ENCODE assay signal across 30 mouse cellular contexts in the genomic region with DNA sequence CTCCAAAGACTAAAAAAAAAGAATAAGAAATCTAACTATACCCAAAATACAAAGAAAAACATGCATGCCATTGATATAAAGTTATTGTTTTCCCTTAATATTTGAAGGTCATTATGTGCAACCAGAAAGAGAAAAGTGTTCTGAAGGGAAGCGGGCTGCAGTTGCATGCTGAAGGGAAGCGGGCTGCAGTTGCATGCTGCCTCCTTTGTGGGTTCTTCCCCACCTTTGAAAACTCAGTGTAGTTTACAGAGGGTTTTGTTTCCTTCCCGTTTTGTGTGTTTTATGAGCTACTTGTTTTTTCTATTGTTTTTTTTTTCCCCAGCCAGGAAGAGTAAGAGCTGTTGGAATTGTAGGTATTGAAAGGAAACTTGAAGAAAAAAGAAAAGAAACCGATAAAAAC. TPM values are rescaled to one million over a fixed set of nuclear protein-coding genes. Genes with fewer than 3 reads are reported as not detected.
A peak's percentile ranks its signal among the peaks of the same experiment; 100 is the strongest.
DNase-seq lines count a peak whose midpoint lies in the region; ATAC-seq and TF ChIP-seq lines count a peak whose summit lies in the region.
"Had no signal": no experiment of that assay in that cellular context is flagged by ENCODE, and none has a peak within 500 bp of the region (broad histone marks: within the 10 kb centered on the region; RNA-seq: fewer than 3 reads in every experiment).

No protein-coding gene starts in this region.

- no peak for ATAC-seq in heart, postnatal 0 days (ENCODE audit: insufficient read depth, low read depth)
- peak; percentile 69 for ATAC-seq in megakaryocyte, adult 5-6 weeks (ENCODE audit: poor library complexity, severe bottlenecking)
- ATAC-seq: forebrain, embryonic 15.5 days; hindbrain, postnatal 0 days; intestine, embryonic 15.5 days; Patski had no signal

- DNase-seq in heart, adult 11 months: peak; percentile 28
- no peak for DNase-seq in heart, adult 18-20 months
- no peak for DNase-seq in heart, postnatal 0 days (ENCODE audit: low spot score)
- DNase-seq in heart, postnatal 25 days (ENCODE audit: low spot score): no peak
- DNase-seq in 416B (ENCODE audit: low read depth): peak; percentile 70
- DNase-seq in layer of hippocampus, postnatal 10 days (ENCODE audit: low spot score in 2 of 2): no peak
- DNase-seq: adrenal gland, postnatal 10 days; cerebellum, adult 8-10 months; cerebellum, postnatal 25 days; kidney, adult 9 months; kidney, postnatal 36 days; lung, postnatal 10 days; right cerebral cortex, adult 18-20 months; spleen, adult 18-20 months; thymus, adult 18-20 months; thymus, postnatal 36 days had no signal

- peak overlapping the region; percentile 69; the same call in 1 of the 2 replicates for H3K27ac ChIP-seq in heart, postnatal 0 days (ENCODE audit: low read depth)
- H3K27ac ChIP-seq: forebrain, embryonic 15.5 days; hindbrain, postnatal 0 days; intestine, embryonic 15.5 days; limb, embryonic 13.5 days; neural tube, embryonic 12.5 days; stomach, postnatal 0 days had no signal

- H3K36me3 ChIP-seq in heart, postnatal 0 days (replicated peaks; ENCODE audit: control insufficient read depth, insufficient read depth, low read length): peaks cover 56% of the 10 kb centered on the region

- no peak for TF ChIP-seq CTCF in heart, postnatal 0 days (IDR thresholded peaks at IDR 0.05; ENCODE audit: low read depth)

- no peak overlapping the region for H3K4me2 ChIP-seq in heart, postnatal 0 days (ENCODE audit: low read depth, low read length)
- H3K4me2 ChIP-seq: forebrain, embryonic 15.5 days; hindbrain, embryonic 12.5 days; intestine, embryonic 15.5 days; limb, embryonic 13.5 days; liver, embryonic 11.5 days; midbrain, embryonic 12.5 days; neural tube, embryonic 12.5 days had no signal

- 69% methylated on average over 4 of the region's 4 CpGs for WGBS in heart, postnatal 0 days

- intact Hi-C loops in heart, postnatal 25 days (cut with DNase I): no loop called here

- peaks cover 5% of the 10 kb centered on the region; the same call in 1 of the 2 replicates for H3K4me1 ChIP-seq in heart, postnatal 0 days (ENCODE audit: control insufficient read depth, insufficient read depth)
- H3K4me1 ChIP-seq: forebrain, embryonic 15.5 days; hindbrain, embryonic 12.5 days; limb, embryonic 13.5 days; midbrain, embryonic 12.5 days; neural tube, embryonic 12.5 days had no signal

- no peaks in the 10 kb centered on the region for H3K27me3 ChIP-seq in heart, postnatal 0 days (ENCODE audit: control insufficient read depth, insufficient read depth, low read length)
- H3K27me3 ChIP-seq: forebrain, embryonic 15.5 days; hindbrain, embryonic 12.5 days; intestine, embryonic 15.5 days; limb, embryonic 13.5 days; midbrain, embryonic 12.5 days; neural tube, embryonic 12.5 days; Patski had no signal

- no peak overlapping the region for H3K4me3 ChIP-seq in heart, postnatal 0 days (ENCODE audit: low read depth, low read length)
- H3K4me3 ChIP-seq: forebrain, embryonic 15.5 days; hindbrain, embryonic 12.5 days; intestine, embryonic 15.5 days; layer of hippocampus, adult 2 months; limb, embryonic 13.5 days; midbrain, embryonic 12.5 days; myocyte; neural tube, embryonic 12.5 days had no signal

- H3K9me3 ChIP-seq in heart, postnatal 0 days (replicated peaks; ENCODE audit: control insufficient read depth, low read length): no peaks in the 10 kb centered on the region
- H3K9me3 ChIP-seq: forebrain, embryonic 15.5 days; hindbrain, embryonic 12.5 days; intestine, embryonic 15.5 days; limb, embryonic 13.5 days; midbrain, embryonic 12.5 days; neural tube, embryonic 12.5 days had no signal

- TF ChIP-seq EP300 in heart, postnatal 0 days (IDR thresholded peaks at IDR 0.05; ENCODE audit: low read depth): no peak

- no peak overlapping the region for H3K9ac ChIP-seq in heart, postnatal 0 days (replicated peaks; ENCODE audit: low read depth, low read length)
- H3K9ac ChIP-seq: forebrain, embryonic 15.5 days; hindbrain, embryonic 12.5 days; intestine, embryonic 15.5 days; limb, embryonic 13.5 days; midbrain, embryonic 12.5 days; neural tube, embryonic 12.5 days had no signal

RNA-seq across cellular contexts. Expression of a gene that starts 14.9 kb away (rescaled TPM):
- 10 to 100 TPM; 26.7 to 29.0 TPM for total RNA-seq in heart, adult 18-20 months (2021)
- 14.0 and 18.1 TPM in 2 replicates for total RNA-seq in heart, postnatal 0 days (2014; rRNA removed; ENCODE audit: low replicate concordance)
- 19.5 and 20.9 TPM in 2 replicates for polyA plus RNA-seq in heart, postnatal 0 days (2015; fragmentation: Nextera tagmentation; extraction: Ambion mirVana)
- 10 to 100 TPM; 27.4 to 27.7 TPM for total RNA-seq in heart, postnatal 25 days (2021)
- 47.5 and 49.8 TPM in 2 replicates for total RNA-seq in megakaryocyte, adult 5-6 weeks (2015)
- 43.9 and 47.3 TPM in 2 replicates for total RNA-seq in megakaryocyte, adult 5-6 weeks (2017)
- total RNA-seq in layer of hippocampus, postnatal 10 days (2021): 10 to 100 TPM; 36.1 to 36.8 TPM

RNA-seq across cellular contexts. Expression of a gene that starts 19.6 kb away (rescaled TPM):
- total RNA-seq in heart, adult 18-20 months (2021): 1 to 10 TPM; 4.2 to 4.5 TPM
- total RNA-seq in heart, postnatal 0 days (2014; rRNA removed; ENCODE audit: low replicate concordance): 7.1 and 8.0 TPM in 2 replicates
- polyA plus RNA-seq in heart, postnatal 0 days (2015; fragmentation: Nextera tagmentation; extraction: Ambion mirVana): 9.4 and 10.1 TPM in 2 replicates
- 1 to 10 TPM; 5.4 to 6.2 TPM for total RNA-seq in heart, postnatal 25 days (2021)
- total RNA-seq in megakaryocyte, adult 5-6 weeks (2015): 0.56 and 1.5 TPM in 2 replicates
- 0.51 and 0.73 TPM in 2 replicates for total RNA-seq in megakaryocyte, adult 5-6 weeks (2017)
- 1 to 10 TPM; 7.0 to 7.7 TPM for total RNA-seq in layer of hippocampus, postnatal 10 days (2021)
- total RNA-seq: MEL had no signal

RNA-seq across cellular contexts. Expression of a gene that starts 21.9 kb away (rescaled TPM):
- total RNA-seq in heart, adult 18-20 months (2021): under 1 TPM; 0.13 to 0.74 TPM
- 24.9 and 30.0 TPM in 2 replicates for total RNA-seq in heart, postnatal 0 days (2014; rRNA removed; ENCODE audit: low replicate concordance)
- polyA plus RNA-seq in heart, postnatal 0 days (2015; fragmentation: Nextera tagmentation; extraction: Ambion mirVana): 14.3 and 15.0 TPM in 2 replicates
- under 1 TPM; 0.65 to 0.67 TPM for total RNA-seq in heart, postnatal 25 days (2021)
- 66.7 and 76.1 TPM in 2 replicates for total RNA-seq in megakaryocyte, adult 5-6 weeks (2015)
- total RNA-seq in megakaryocyte, adult 5-6 weeks (2017): 46.4 and 54.6 TPM in 2 replicates
- total RNA-seq in layer of hippocampus, postnatal 10 days (2021): 1 to 10 TPM; 4.8 to 5.8 TPM

RNA-seq across cellular contexts. Expression of a gene that starts 41.3 kb away (rescaled TPM):
- total RNA-seq in heart, adult 18-20 months (2021): 1 to 10 TPM; 1.9 to 2.2 TPM
- total RNA-seq in heart, postnatal 0 days (2014; rRNA removed; ENCODE audit: low replicate concordance): 1.2 and 3.8 TPM in 2 replicates
- polyA plus RNA-seq in heart, postnatal 0 days (2015; fragmentation: Nextera tagmentation; extraction: Ambion mirVana): 2.7 and 3.4 TPM in 2 replicates
- total RNA-seq in heart, postnatal 25 days (2021): 1 to 10 TPM; 1.7 to 2.3 TPM
- 1.2 and 2.3 TPM in 2 replicates for total RNA-seq in megakaryocyte, adult 5-6 weeks (2015)
- 2.1 and 2.2 TPM in 2 replicates for total RNA-seq in megakaryocyte, adult 5-6 weeks (2017)
- total RNA-seq in layer of hippocampus, postnatal 10 days (2021): 1 to 10 TPM; 3.0 TPM

Comparison
In these comparisons a context has a peak if more than half of its experiments do, and no peak if none do; other contexts are left out.
1. DNase-seq: peak in heart, adult 11 months (single experiment) and 416B (single experiment); none in heart, adult 18-20 months (0 of 2), heart, postnatal 0 days (single experiment), heart, postnatal 25 days (single experiment) and layer of hippocampus, postnatal 10 days (0 of 2).